Comparison of ENCODE assay signal across 1 mouse cellular context in the genomic region with DNA sequence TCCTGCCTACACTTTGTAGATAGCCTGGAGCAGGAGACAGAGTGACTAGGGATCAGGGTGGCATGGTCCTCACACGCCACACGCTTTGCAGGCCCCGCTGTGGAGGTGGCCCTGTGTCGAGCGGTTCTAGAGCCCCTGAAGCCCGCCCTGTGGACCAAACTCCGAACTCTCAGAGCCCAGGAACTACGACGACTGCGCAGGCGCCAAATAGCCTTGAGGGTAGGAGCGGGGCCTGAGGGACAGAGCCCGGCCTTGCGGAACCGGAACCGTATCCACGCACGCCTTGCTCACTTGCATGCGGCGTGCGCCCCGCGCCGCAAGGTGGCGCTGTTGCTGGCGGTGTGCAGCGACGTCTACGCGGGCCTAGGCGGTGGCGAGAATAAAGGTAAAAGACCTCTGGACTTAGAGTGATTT.
TF ChIP-seq lines count a peak whose summit lies in the region.

No protein-coding gene starts in this region.

TF ChIP-seq in C2C12, 6 proteins besides CTCF, POLR2A, EP300 and RAD21:
- TF ChIP-seq CEBPB (IDR thresholded peaks at IDR 0.05; ENCODE audit: low read depth) (no peak), USF1 (IDR thresholded peaks at IDR 0.05; ENCODE audit: low read depth) (no peak), MYOD1 (IDR thresholded peaks at IDR 0.05; ENCODE audit: control insufficient read depth, insufficient read length, low read depth) (no peak)
